Mouse (Mus musculus) heart, adult 2 months (tissue): ENCODE data around the gene Olfr1392. TPM values are rescaled to one million over a fixed set of nuclear protein-coding genes. Genes with fewer than 3 reads are reported as not detected.

Experiments used
- DNase-seq, 2 experiments: peaks; one replicate each; pipeline ENCODE4 v3.0.0; 2021
- H3K27ac ChIP-seq: fragments of 200-600 bp; 2 replicates; pipeline ENCODE4 v1.8.1; 2022
- H3K27me3 ChIP-seq: fragments of 200-500 bp; 2 replicates; pipeline ENCODE4 v1.6.1; 2012; ENCODE audit warnings: mild to moderate bottlenecking, low read length, inconsistent platforms, mixed read lengths; ENCODE audit not compliant: control insufficient read depth, insufficient read depth
- H3K36me3 ChIP-seq: fragments of 200-500 bp; 2 replicates; pipeline ENCODE4 v1.6.1; 2012; ENCODE audit warnings: low read length, inconsistent platforms; ENCODE audit not compliant: control insufficient read depth, insufficient read depth
- H3K4me1 ChIP-seq: fragments of 200-500 bp; 2 replicates; pipeline ENCODE4 v1.6.1; 2011; ENCODE audit warnings: low read length; ENCODE audit not compliant: control insufficient read depth, insufficient read depth
- H3K4me3 ChIP-seq: fragments of 200-600 bp; 2 replicates; pipeline ENCODE4 v1.8.1; 2022
- H3K79me2 ChIP-seq: fragments of 200-500 bp; replicated peaks from 2 replicates; pipeline ENCODE4 v1.6.1; 2012; ENCODE audit warnings: mild to moderate bottlenecking, inconsistent platforms, low read length, moderate library complexity, mixed read lengths; ENCODE audit not compliant: control insufficient read depth, insufficient read depth
- H3K9ac ChIP-seq: fragments of 200-500 bp; 2 replicates; pipeline ENCODE4 v1.6.1; 2012; ENCODE audit warnings: low read depth, mild to moderate bottlenecking, control low read depth, inconsistent platforms, low read length, mixed read lengths
- CTCF ChIP-seq: fragments of 200-600 bp; IDR thresholded peaks from 2 replicates; pipeline ENCODE4 v1.8.1; 2022; ENCODE audit warnings: antibody characterized with exemption, mild to moderate bottlenecking, moderate library complexity
- EP300 ChIP-seq: fragments of 200-500 bp; IDR thresholded peaks from 2 replicates; pipeline ENCODE4 v1.6.1; 2011; ENCODE audit warnings: low read depth, low read length, control low read depth; ENCODE audit not compliant: insufficient read depth
- POLR2A ChIP-seq: fragments of 200-500 bp; IDR thresholded peaks from 2 replicates; pipeline ENCODE4 v1.6.1; 2011; ENCODE audit warnings: mild to moderate bottlenecking, low read depth, low read length, control low read depth; ENCODE audit not compliant: insufficient read depth
- whole genome bisulfite sequencing: fragments of 180-500 bp; shearing (Covaris S2); methylation state at CpG from one replicate; pipeline ENCODE4 v1.1.7; 2018; 5-methylcytosine and 5-hydroxymethylcytosine counted together
- intact Hi-C: fragments of 180-260 bp; cut with DNase I; formaldehyde crosslinking; loops from one replicate; pipeline ENCODE4 v1.15.1; 2025
- polyA plus RNA-seq: library from polyadenylated mRNA; depleted of rRNA; stranded (reverse); fragments of >200 nt; gene quantifications from 2 replicates; pipeline ENCODE4 v1.2.3, GENCODE M21; 2012
- total RNA-seq, 2 experiments: library from RNA; stranded (reverse); gene quantifications; 2 replicates each; pipeline ENCODE4 v1.2.3; 2021

Gene Olfr1392
- total and polyA plus RNA-seq, 3 experiments = 0.08 TPM; not detected in 2

DNA sequence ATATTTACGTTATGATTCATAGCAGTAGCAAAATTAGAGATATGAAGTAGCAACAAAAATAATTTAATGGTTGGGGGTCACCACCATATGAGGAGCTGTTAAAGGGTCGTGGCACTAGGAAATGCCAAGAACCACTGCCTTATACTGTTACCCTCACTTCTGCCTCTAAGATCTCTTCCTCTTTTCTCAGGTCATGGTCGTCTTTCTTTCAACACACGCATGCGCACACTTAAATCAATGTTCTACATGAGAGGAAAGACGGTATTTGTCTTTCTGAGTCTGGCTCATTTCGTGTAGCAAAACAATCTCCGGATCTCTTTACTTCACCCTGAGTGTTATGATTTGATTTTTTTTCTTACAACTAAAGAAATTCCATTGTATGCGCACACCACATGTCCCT is 15.3 kb upstream of the Olfr1392 start:
- intact Hi-C loops = loop anchor here (5.0 kb wide), 2 partner anchors 397 to 482 kb away; partner anchors contain the start of gene Irgm1

DNA sequence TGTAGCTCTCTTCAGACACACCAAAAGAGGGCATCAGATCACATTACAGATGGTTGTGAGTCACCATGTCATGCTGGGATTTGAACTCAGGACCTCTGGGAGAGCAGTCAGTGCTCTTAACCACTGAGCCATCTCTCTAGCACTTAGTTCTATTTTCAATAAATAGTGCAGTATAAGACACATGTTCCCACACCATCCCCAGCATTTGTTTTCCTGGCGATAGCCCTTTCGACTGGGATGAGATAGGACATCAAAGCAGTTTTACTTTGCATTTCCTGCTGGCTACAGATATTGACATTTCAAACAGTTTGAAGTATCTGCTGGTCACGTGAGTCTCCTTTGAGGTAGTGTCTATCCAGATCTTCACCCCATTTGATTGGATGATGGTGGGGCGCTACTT is 14.7 kb upstream of the Olfr1392 start:
- no peak for DNase-seq
- Histone ChIP-seq H3K79me2 (no peaks in the 10 kb centered on the region), H3K27ac (no peak overlapping the region), H3K36me3 (no peaks in the 10 kb centered on the region), H3K27me3 (no peaks in the 10 kb centered on the region), H3K4me1 (peaks cover 3% of the 10 kb centered on the region; the same call in 1 of the 2 replicates), H3K9ac (no peak overlapping the region), H3K4me3 (no peak overlapping the region)
- no peak for TF ChIP-seq POLR2A
- no peak for TF ChIP-seq CTCF
- TF ChIP-seq EP300 = no peak
- 84% methylated on average over 4 of the region's 4 CpGs for WGBS
- intact Hi-C loops = loop anchor here (5.0 kb wide), 1 partner anchor 483 kb away; no protein-coding TSS in a partner anchor

More for the DNA sequence above, 15.3 kb upstream of the Olfr1392 start:
- peaks cover 3% of the 10 kb centered on the region; the same call in 1 of the 2 replicates for H3K4me1 ChIP-seq
- 92% methylated on average over 9 of the region's 9 CpGs for WGBS
- no peak overlapping the region for H3K9ac ChIP-seq
- no peak for DNase-seq
- H3K36me3 ChIP-seq = no peaks in the 10 kb centered on the region
- H3K79me2 ChIP-seq = no peaks in the 10 kb centered on the region
- H3K4me3 ChIP-seq = no peak overlapping the region
- TF ChIP-seq CTCF (no peak), EP300 (no peak), POLR2A (no peak)
- H3K27ac ChIP-seq = no peak overlapping the region
- H3K27me3 ChIP-seq = no peaks in the 10 kb centered on the region

DNA sequence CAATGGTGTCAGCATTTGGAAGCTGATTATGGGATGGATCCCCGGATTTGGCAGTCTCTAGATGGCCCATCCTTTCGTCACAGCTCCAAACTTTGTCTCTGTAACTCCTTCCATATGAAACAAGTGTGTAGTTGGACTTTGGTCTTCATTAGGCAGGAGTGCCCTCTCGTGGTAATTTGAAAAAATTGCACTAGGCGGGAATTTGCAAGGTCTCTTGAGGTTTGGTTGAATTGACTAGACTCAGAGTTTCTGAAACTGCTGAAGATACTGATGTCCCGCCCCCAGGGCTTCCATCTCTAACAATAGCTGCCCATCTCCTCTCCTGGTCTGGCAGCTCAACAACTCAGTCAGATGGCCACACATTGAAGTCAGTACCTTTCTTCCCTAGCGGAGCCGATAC is 13.7 kb upstream of the Olfr1392 start:
- no peaks in the 10 kb centered on the region for H3K36me3 ChIP-seq
- H3K9ac ChIP-seq = no peak overlapping the region
- intact Hi-C loops = loop anchor here (1.0 to 5.0 kb wide), 2 partner anchors 82 to 484 kb away; no protein-coding TSS in a partner anchor
- peaks cover 3% of the 10 kb centered on the region; the same call in 1 of the 2 replicates for H3K4me1 ChIP-seq
- DNase-seq = peak in 1 of 2 experiments; percentile 45
- TF ChIP-seq CTCF = peak; percentile 85
- TF ChIP-seq POLR2A = no peak
- H3K27me3 ChIP-seq = no peaks in the 10 kb centered on the region
- WGBS = 33% methylated on average over 7 of the region's 7 CpGs
- no peaks in the 10 kb centered on the region for H3K79me2 ChIP-seq
- H3K27ac ChIP-seq = no peak overlapping the region
- no peak overlapping the region for H3K4me3 ChIP-seq

DNA sequence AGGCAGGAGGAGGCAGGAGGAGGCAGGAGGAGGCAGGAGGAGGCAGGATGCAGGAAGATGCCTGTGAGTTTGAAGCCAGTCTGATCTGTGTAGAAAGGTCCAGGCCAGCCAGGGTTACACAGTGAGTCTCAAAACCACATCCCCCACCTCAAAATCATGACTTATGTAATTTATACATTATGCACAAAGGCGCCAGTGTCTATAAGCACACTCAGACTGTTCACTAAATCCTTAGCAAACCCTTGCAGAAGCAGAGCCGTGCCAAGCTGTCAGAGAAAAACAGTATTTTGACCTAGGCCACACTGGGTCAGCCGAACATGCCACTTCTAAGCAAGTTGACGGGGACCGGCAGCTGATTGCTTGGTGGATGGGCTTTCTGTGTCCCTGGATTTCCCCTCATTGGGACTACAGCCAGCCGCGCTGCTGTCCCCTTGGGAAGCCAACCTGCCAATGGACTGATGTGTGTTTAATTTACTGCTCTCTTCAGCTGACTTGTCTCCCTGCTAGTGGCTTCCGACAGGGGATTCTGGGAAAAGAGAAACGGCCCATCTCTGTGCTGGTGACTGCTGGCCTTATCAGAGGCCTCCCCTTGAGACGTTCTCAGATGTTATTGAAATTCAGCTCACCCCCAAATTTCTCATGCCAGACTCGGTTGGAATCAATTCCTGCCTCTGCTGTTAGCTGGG is 11.1 kb upstream of the Olfr1392 start:
- 69% methylated on average over 11 of the region's 11 CpGs for WGBS
- intact Hi-C loops = loop anchor here (2.0 to 5.0 kb wide), 2 partner anchors 169 to 487 kb away; no protein-coding TSS in a partner anchor
- no peak overlapping the region for H3K9ac ChIP-seq
- TF ChIP-seq POLR2A (no peak), CTCF (no peak), EP300 (no peak)
- H3K79me2 ChIP-seq = no peaks in the 10 kb centered on the region
- no peak for DNase-seq
- no peaks in the 10 kb centered on the region for H3K36me3 ChIP-seq
- no peak overlapping the region for H3K4me3 ChIP-seq
- no peak overlapping the region for H3K27ac ChIP-seq
- H3K4me1 ChIP-seq = no peaks in the 10 kb centered on the region
- no peaks in the 10 kb centered on the region for H3K27me3 ChIP-seq

DNA sequence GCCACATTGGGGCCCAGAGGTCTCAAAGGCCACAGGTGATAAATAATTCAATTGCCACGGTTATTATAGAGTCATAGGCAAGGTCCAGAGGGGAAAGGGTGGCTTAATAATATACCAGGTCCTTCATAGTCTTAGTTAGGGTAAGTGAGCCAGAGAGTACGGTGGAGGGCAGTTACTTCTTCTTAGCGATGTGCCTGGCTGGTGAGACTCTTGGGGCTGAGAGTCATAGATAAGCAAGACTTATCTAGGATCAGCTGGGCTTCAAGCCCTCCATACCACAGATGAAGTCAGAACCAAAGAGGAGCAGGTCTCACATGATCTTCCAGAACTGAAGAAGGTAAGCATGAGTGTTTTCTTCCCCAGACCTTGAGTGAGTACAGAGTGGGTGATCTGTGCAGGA is 6.9 kb upstream of the Olfr1392 start, which contains the start of gene Olfr1393:
Gene Olfr1393 (plus strand): TSS at position 83 of the 400 bp plus-strand sequence.
- intact Hi-C loops = no loop called here
- TF ChIP-seq CTCF (no peak), POLR2A (no peak), EP300 (no peak)

DNA sequence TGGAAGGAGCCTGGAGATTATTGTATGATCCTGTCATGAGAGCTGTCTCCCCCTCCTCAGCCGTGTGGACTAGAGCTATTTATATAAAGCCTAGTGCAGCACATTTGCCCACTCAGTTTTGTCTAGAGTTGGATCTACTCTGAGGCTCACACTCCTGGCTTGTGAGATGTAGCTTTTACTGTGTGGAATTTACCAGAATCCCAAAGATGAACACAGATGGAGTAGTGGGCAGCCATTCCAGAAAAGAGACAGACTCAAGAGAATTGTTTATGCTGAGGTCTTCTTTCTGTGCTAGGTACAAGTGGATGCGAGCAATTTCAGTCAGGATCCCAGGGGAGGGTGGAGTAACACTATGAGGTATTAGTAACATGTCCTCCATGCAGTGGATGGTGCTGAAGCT is 2.2 kb downstream of the Olfr1392 start:
- TF ChIP-seq EP300 = no peak
- no peak for TF ChIP-seq POLR2A
- TF ChIP-seq CTCF = no peak
- intact Hi-C loops = no loop called here
- DNase-seq = no peak
- Histone ChIP-seq H3K9ac (no peak overlapping the region), H3K79me2 (no peaks in the 10 kb centered on the region), H3K4me1 (no peaks in the 10 kb centered on the region), H3K27me3 (0 out of 2 replicates have a peak, but pooled peaks cover 2% of the 10 kb centered on the region), H3K4me3 (no peak overlapping the region), H3K27ac (no peak overlapping the region), H3K36me3 (no peaks in the 10 kb centered on the region)
- WGBS = 56% methylated on average over 2 of the region's 2 CpGs

More for the DNA sequence above, 6.9 kb upstream of the Olfr1392 start, which contains the start of gene Olfr1393:
- H3K4me1 ChIP-seq = no peaks in the 10 kb centered on the region
- no peaks in the 10 kb centered on the region for H3K36me3 ChIP-seq
- no peak within 1 kb of the TSS for H3K27ac ChIP-seq
- 76% methylated on average over 3 of the region's 3 CpGs for WGBS
- H3K4me3 ChIP-seq = no peak within 1 kb of the TSS
- H3K9ac ChIP-seq = no peak within 1 kb of the TSS
- DNase-seq = no peak
- H3K79me2 ChIP-seq = no peaks in the 10 kb centered on the region
- no peaks in the 10 kb centered on the region for H3K27me3 ChIP-seq
